8 mouse cellular contexts compared by ENCODE assay signal in genomic region chr10:41809771-41810563, GRCm38 (mm10). TPM values are rescaled to one million over a fixed set of nuclear protein-coding genes. Genes with fewer than 3 reads are reported as not detected.
A peak's percentile ranks its signal among the peaks of the same experiment; 100 is the strongest.
DNase-seq lines count a peak whose midpoint lies in the region; ATAC-seq lines count a peak whose summit lies in the region.

TSS of gene Cep57l1 (minus strand) at chr10:41809871.
TSS of gene Sesn1 (plus strand) at chr10:41809935.

- H3K36me3 ChIP-seq in hindbrain, embryonic 12.5 days, result no peaks in the 10 kb centered on the region

- no peaks in the 10 kb centered on the region for H3K9me3 ChIP-seq in hindbrain, embryonic 12.5 days (replicated peaks)

- H3K27me3 ChIP-seq in hindbrain, embryonic 12.5 days, result no peaks in the 10 kb centered on the region

- peak within 1 kb of the TSS; percentile 94 for H3K27ac ChIP-seq in hindbrain, embryonic 12.5 days

- under 1% methylated on average over 69 of the region's 69 CpGs for WGBS in hindbrain, embryonic 12.5 days

- H3K4me1 ChIP-seq in hindbrain, embryonic 12.5 days, result peaks cover 27% of the 10 kb centered on the region

- DNase-seq in Muller cell, postnatal 12 days (ENCODE audit: inconsistent ontology term), result peak; percentile 99
- DNase-seq in cerebellum, adult 9-11 months, result peak; percentile 93
- peak; percentile 85 to 90 for DNase-seq in frontal cortex, postnatal 10 days (ENCODE audit: low spot score in 2 of 2)
- peak; percentile 95 for DNase-seq in layer of hippocampus, postnatal 14 days (ENCODE audit: low spot score in 2 of 2)
- DNase-seq in lung, postnatal 14 days, result peak; percentile 93
- peak; percentile 82 for DNase-seq in retina, adult 2 months (ENCODE audit: low read depth, low spot score)
- peak; percentile 89 to 92 for DNase-seq in thymus, postnatal 36 days

- peak; percentile 97 for ATAC-seq in hindbrain, embryonic 12.5 days (ENCODE audit: low FRiP score)

- peak within 1 kb of the TSS; percentile 66 for H3K4me2 ChIP-seq in hindbrain, embryonic 12.5 days (replicated peaks)

- peak within 1 kb of the TSS; percentile 74 for H3K9ac ChIP-seq in hindbrain, embryonic 12.5 days

- H3K4me3 ChIP-seq in hindbrain, embryonic 12.5 days, result peak within 1 kb of the TSS; percentile 61

RNA-seq across cellular contexts. Expression of gene Cep57l1, which starts in this region (rescaled TPM):
- 19.7 and 21.9 TPM in 2 replicates for polyA plus RNA-seq in hindbrain, embryonic 12.5 days (2016; fragmentation: Nextera tagmentation; extraction: Ambion mirVana)
- total RNA-seq in layer of hippocampus, postnatal 14 days (2021), result 1 to 10 TPM; 6.1 to 6.6 TPM

RNA-seq across cellular contexts. Expression of gene Sesn1, which starts in this region (rescaled TPM):
- 33.0 and 35.1 TPM in 2 replicates for polyA plus RNA-seq in hindbrain, embryonic 12.5 days (2016; fragmentation: Nextera tagmentation; extraction: Ambion mirVana)
- 10 to 100 TPM; 37.1 to 38.6 TPM for total RNA-seq in layer of hippocampus, postnatal 14 days (2021)

Comparison
In these comparisons a context has a peak if more than half of its experiments do, and no peak if none do; other contexts are left out.
1. Peak in every context shown above with its lines: DNase-seq, ATAC-seq, H3K4me3 ChIP-seq and H3K27ac ChIP-seq.